Mouse (Mus musculus): ENCODE data around the gene Nmnat1.
"Not testable (repeated sequence)": the region's sequence is repeated elsewhere in the genome, so short reads cannot be mapped to it uniquely, and the experiment has no call there.

The Nmnat1 gene

DNA sequence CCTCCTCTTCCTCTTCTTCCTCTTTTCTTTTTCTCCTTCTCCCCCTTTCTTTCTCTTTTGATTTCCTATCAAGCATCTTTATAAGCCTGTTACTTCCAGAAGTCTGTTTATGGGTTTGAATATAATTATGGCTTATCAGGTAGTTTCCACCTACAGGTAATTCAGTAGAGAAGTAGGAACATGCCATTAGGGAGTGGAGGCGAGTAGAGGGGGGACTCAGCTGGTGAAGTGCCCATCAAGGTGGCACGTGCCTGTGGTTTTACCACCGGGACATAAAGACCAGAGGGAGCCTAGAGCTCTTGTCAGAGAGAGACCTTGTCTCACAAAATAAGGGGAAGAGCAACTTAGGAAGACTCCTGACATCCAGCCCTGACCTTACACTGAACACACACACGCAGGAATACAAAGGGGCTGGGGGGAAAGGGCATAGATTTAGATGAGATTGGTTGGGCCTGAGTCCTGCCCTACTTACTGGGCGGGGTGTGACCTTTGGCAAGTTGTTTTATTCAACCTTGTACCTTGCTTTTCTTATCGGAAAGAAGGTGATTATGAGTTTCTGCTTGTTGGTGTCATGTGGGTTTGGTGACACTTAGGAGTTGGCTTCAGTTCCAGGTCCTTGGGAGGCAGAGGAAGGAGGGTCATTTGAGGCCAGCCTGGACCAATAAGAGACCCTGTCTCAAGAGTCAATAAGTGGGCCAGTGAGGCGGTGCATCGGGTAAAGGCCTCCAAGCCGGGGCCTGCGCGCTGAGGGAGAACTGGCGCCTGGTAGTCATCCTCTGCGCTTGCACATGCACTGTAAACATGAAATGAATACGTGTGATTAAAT, 4.6 kb upstream of the Nmnat1 start:
- no peak for DNase-seq

DNA sequence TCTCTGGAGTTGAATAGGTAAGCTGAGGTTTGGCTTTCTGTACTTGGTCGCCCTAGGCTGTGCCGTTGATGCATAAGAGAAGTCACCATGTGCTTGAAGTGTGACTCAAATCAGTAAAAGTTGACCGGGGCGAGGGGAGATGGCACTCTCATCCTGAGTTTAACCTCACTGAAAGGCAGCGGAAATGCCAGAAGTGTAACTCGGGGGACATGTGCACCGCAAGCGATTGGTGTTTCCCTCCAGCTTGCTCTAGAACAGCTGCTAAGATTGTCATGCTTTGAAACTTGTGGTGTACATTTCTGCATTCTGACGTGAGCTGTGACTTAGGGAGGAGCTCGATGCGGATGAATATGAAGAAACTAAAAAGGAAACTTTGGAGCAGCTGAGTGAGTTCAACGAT, 2.7 kb upstream of the Nmnat1 start:
- no peak for DNase-seq

DNA sequence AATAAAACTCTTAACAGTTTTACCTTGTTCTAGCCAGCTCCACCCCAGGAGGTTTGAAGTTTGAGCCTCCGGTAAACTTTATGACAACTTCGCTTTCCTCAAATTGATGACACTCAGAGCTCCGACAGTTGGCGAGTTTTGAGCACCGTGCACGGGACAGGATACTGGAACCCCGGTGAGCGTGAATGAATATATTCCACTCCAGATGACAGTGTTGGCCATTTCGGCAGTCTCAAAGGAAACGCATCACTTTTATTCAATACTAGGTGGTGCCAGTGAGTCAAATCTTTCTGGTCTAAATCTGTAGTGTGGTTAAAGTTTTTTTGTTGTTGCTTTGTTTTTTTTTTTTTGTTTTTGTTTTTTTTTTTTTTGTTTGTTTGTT, 814 bp upstream of the Nmnat1 start:
- peak; percentile 15 for DNase-seq

DNA sequence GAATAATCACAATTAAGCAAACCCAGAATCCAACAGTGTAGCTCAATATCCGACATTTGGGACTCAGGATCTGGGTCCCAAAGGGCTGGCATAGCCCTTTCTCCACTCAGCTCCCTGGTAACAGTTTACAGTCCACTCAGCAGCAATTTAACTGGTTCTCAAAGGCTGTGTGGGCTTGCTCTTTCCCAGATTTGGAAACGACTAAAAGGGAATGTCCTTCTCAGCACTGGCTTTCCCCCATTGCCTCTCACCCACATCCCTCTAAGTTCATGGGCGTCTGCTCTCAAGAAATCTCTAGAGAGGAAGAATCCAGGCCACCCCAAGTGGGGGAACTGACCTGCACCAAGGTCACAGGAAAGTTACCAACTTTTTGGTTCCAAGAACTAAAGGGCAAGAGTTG, 436 bp downstream of the Nmnat1 start:
- no peak for DNase-seq

DNA sequence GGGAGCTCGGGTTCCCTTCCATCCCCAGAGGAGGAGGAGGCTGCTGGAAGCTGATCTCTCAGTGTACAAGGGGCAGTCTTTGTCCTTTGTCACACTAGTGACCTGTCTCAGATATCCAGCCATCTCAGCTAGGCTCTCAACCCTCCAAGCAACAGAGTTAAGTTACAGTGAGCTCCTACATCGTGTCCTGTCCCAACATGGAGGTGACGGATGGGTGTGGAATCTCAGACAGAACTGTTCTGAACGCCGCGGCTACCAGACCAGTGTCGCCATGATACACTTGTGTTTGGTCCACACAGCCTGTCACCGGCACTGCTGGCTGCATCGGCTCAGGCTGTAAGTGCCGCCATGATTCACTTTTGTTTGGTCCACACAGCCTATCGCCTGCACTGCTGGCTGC, 7.9 kb downstream of the Nmnat1 start, which contains the start of gene Tmem274:
Tmem274 (plus strand) TSS at position 301 of the 400 bp plus-strand sequence.
- DNase-seq, result no peak

DNA sequence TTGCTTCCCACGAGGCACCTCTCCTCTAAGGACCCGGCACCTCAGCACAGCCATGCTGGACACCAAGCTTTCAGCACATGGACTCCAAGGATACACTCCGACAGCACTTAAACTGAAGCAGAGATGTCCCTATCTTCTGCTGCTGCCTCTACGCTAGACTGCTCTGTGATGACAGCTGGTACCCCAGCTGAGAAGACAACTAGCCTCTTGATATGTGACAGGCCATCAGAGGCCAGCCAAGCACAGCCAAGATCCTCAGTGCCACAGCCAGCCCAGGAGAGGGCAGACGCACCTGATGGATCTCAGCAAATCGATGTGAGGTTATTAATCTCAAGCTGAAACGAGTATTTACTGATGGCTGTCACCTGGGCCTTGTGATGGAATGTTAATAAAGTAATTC, 9.9 kb downstream of the Nmnat1 start:
- no peak for DNase-seq

DNA sequence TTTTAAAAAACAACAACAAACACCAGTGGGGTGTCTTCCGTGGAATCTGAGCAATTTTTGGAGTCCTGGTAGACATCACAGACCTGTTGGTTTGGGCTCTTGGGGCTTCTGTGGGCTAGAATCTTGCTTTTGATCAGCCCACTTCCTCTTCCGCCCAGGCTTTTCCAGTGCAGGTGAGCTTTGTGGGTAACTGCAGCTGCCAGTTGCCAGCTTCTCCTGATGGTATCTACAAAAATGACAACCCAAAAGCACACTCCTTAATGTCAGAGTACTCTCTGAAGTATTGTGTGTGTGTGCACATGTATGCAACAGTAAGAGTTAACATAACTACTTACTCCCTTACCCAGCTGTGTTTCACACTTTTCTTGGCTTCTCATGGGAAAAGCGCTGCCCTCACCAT, 15.4 kb downstream of the Nmnat1 start:
- no peak for DNase-seq

DNA sequence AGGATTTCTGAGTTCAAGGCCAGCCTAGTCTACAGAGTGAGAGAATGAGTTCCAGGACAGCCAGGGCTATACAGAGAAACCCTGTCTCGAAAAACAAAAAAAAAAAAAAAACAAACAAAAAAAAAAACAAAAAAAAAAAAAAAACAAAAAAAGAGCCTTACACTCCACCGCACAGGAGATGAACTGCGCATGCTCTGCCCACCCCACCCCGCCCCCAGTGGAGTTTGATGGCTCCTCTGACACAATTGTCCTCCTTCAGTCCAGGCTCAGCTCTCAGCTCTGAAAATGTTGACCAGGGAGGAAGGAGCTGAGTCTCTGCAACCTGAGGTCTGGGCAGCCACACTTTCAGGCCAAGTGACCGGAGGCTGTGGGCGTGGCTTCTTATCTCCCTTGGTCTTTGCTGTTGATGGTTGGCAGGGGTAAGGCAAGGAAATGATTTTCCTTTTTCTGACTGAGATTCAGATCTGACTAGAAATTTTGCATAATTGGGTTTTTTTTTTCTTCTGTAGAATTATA, 21.5 kb downstream of the Nmnat1 start:
- DNase-seq, result no peak

DNA sequence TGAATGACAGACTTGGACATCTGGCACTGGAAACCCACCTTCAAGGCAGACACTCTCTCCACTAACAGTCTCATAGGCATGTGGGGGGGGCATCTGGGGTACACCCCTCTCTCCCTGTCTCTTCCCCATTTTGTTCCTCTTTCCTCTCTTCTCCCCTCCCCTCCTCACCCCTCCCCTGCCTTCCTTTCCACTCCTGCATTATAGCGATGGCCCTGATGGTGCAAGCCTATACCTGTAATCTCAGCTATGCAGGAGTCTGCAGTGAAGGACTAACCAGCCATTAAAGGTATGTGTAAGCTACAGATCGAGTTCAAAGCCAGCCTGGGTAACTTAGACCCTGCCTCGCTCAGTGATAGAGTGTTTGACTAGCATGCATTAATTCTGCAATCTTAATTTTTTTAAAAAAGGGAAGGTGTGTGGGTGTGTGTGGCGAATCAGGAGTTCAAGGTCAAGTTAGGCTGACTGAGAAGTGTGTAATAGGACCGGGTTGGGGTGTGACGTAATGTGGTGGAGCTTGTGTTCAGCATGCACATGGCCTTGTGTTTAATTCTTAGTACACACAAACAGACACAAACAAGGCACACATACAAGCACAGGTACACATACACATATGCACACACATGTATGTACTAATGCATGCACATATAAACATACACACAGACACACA, 22.6 kb downstream of the Nmnat1 start:
- no peak for DNase-seq

DNA sequence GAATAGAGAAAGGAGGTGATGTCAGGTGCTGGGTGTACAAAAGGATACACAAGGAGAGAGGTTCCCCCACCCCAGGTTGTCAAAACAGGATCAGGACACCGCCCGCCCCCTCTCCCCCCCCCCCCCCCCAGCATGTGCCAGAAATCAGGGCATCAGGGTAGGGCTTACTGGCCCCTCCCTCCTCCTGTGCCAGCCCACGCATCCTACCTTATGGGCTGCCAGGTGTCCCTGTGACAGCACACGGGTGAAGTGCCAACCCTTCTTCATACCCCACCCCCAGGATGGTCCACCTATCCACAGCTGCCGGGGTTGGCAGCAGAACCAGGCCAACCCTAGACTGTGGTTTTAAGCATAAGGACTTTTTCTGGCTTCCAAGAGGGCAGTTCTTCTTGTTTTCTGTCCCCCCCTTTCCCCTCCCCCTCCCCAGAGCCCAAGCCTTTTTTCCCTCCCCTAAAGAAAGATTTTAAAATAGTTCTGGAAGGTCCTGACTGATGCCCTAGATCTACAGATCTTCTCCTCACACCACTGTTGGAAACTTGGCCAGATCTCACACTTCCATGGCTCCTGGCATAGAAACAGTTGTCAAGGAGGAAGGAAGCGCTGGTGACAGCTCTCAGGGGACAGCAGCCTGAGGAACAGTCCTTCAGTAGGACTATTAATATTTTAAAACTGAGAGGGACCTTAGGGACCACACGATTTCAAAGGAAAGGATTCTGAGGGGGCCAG, 23.3 kb downstream of the Nmnat1 start:
- DNase-seq, result no peak

DNA sequence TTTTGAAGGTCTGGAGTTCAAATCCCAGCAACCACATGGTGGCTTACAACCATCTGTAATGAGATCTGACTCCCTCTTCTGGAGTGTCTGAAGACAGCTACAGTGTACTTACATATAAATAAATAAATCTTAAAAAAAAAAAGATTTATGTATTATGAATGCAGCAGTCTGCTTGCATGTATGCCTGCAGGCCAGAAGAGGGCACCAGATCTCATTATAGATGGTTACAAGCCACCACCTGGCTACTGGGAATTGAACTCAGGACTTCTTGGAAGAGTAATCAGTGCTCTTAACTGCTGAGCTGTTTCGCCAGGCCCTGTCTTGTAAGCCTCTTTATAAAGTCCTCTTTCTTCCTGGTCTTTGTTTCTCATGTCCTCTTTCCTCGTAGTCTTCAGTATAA, 24.5 kb downstream of the Nmnat1 start:
- not testable (repeated sequence) for DNase-seq

DNA sequence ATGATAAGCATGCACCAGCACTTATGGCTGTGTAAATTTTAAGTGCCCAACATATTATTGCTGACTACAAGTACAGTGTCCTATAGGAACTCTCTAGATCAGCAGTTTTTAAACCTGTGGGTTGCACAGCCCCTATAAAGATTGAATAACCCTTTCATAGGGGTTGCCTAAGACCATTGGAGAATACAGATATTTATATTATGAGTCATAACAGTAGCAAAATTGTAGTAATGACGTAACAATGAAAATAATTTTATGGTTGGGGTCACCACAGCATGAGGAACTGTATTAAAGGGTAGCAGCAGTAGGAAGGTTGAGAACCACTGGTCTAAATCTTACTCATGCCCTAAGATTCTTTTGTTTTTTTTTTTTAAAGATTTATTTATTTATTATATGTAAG, 25.6 kb downstream of the Nmnat1 start:
- DNase-seq, result no peak

DNA sequence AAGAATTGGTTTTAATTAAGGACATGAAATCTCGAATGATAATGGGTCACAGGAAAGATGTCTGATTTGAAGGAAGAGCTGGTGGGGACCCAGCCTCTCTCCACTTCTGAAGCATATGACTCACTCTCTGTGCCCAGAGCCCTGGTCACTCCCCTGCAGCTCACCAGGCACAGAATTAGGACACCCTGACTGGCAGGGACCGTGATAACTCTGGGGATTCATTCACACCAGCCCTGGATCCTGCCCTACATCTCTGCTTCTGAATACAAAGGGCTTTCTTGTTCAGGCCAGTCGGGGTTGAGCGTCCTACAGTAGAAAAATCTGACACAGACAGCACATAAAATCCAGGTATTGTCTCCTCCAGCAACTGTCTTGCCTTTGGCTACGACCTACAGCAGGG, 26.5 kb downstream of the Nmnat1 start:
- no peak for DNase-seq

DNA sequence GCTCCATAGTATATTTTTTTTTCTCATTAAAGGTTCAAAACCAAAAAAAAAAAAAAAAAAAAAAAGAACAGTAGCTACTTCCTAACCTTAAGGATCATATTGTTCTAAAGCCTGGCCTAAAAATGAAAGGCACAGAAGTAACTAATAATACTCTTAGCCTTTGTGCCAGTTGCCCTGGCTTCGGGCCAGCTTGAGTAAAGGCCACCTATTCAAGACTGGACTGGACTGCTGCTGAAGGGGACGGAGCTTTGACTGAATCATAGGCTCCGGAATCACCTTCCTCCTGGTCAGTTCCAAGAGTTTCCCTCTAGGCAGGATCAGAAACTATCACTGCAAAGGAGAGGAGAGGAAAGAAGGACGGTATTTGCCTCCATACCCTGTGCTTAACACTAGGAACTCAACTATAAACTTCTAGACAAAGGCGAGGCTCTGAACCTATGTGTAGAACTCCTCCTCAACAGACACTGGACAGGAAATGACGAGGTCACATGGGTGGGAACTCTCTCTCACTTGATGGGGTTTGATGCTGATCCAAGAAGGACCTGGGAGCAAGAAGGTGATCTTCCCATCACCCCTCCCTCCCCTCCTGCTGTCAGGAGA, 27.1 kb downstream of the Nmnat1 start:
- DNase-seq, result no peak

DNA sequence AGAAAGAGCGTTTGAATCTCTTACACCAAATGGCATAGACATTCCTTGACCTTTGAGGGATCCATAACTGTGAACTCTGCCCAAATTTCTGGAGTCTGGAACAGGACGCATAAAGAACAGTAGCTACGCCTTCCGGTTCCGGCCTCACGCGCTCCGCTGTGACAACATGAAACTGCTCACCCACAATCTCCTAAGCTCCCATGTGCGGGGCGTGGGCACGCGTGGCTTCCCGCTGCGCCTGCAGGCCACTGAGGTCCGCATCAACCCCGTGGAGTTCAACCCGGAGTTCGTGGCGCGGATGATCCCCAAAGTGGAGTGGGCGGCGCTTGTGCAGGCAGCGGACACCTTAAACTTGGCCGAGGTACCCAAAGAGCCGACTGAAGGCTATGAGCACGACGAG, 27.8 kb downstream of the Nmnat1 start:
- DNase-seq, result not testable (repeated sequence)

DNA sequence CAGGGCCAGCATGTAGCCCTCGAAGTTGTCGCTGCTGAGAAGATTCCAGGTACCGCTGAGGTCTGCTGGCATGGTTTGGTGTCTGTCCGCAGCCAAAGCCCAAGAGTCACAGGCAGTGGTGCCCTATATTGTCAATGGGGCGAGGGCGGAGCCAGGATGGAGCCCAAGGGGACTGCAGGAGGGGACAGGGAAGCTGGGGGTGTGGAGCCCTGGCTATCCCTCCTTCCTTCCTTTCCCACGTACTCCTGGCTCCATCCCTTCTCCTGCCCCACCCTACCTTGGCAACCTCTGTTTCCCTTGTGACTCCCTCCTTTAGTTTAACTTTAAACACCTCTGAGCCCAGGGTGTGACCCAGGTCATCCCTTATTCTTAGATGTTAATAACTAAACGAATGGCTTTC, 30.1 kb downstream of the Nmnat1 start, which contains the start of gene Rbp7:
Rbp7 (minus strand) TSS at position 100 of the 400 bp plus-strand sequence.
- DNase-seq, result no peak

DNA sequence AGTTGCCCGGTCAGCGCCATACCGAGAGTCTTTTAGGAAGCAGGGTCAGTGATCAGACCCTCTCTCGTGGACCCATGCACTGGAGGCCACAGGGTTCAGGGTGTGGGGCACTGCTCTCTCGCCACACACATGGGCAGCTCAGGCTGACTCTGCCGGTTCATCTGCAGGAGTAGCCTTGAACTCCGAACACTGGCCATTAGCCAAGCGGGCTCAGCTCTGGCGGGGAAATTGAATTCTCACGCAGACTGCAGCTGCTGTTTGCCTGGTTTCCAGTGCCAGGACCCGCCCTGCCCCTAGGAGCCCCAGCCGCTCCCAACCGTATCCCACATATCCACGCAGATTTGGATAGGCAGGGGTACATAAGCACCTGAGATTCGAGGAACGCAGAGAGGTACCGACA, 30.7 kb downstream of the Nmnat1 start:
- DNase-seq, result no peak

DNA sequence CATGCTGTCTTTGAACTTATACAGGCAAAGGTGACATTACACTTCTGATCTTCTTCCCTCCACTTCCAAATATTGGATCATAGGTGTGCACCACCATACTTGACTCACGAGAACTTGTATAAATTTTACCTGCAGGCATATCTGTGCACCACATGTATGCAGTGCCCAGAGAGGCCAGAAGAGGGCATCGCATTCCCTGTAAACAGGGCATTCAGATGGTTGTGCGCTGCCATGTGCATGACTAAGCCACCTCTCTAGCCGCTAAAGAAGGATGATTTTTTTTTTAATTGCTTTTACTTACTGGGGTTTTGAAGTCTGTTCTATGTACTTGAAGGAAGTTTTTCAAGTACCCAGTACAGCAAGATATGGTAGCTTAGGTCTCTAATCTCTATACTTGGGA, 31.3 kb downstream of the Nmnat1 start:
- no peak for DNase-seq

DNA sequence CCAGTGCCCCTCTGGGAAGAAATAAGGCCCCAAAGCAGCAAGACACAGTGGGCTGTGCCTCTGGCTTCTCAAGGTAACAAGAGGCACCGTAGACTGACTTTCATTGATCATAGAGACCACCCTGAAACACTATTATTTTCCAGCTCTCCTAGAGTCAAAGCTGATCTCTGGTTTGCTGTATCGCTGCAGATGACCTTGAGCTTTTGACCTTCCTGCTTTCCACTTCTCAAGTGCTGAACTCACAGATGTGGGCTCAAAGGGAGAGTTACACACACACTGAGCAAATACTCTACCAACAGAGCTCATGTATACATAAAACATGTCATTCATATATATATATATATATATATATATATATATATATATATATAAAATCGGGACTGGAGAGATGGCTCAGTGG, 34.4 kb downstream of the Nmnat1 start:
- DNase-seq, result no peak

DNA sequence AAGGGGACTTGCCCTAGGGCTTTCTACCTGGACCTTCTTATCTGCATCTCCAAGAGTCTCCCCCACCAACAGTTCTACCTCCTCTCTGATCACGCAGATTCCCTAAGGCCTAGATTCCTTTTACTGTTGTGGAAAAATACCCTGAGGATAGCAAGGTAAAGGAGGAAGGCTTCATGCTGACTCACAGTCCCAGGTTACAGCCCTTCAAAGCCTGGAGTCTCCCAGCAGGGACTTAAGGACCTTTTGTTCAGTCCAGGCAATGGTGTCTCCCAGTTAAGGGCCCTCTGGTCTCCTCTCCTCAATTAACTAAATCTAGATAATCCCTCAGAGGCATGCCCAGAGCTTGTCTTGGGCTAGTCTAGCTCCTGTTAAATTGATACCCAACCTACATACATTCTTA, 38.7 kb downstream of the Nmnat1 start:
- DNase-seq, result no peak

DNA sequence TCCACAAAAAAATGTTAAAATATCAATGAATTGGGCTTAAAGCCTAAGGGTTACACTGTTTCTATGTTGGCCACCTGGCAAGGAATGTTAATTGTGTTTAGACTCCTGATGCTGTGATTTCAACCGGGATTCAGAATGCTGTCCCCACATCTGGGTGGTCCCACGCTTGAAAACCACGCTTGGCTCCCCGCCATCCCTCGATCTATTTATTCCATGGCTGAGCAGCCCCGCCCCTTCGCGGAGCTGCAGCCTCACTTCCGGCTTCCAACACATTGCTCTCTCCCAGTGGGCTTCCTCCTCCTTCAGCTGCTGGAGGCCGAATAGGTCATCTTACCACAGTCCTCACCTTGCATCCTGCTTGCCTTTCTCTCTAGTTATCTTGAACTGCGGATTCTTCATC, 39.1 kb downstream of the Nmnat1 start:
- DNase-seq, result no peak

DNA sequence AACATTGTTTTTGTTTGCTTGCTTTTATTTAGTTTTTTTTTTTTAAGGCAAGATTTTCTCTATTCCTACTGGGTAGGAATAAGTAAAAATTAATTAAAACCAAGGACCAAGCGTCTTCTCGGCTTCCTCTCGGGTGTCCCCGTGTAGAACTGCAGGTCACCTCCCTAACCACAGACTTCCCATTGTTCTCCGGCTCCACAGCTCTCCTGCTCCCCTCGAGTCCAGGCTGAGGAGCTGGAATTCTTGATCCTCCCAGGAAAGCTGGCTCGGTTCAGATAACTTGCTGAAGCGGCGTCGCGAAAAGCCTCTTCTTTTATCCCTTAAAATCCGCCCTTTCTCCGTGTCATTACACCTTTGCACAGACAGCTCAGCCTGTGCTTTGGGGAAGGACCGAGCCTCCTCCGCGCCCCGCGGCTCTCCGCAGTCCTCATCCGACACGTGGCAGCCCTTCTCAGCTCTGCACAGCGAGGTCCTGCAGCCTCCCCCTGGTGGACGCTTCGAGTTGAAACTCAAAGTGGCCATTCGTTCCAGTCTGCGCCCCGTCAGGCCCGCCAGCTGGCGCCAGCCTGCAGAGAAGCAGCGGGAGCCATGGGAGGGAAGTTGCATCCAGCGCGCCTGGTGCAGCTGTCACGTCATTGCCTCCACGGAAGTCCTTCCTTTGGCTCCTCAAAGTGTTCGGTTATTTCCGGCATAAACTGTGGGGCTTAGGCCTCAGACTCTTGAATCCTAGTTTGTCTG, 39.9 kb downstream of the Nmnat1 start:
- peak; percentile 90 for DNase-seq

Data from right cerebral cortex, adult 18-20 months (tissue).